Mouse (Mus musculus) MEL (cell line): Measurements from ENCODE around the gene Ndufa13. TPM values are rescaled to one million over a fixed set of nuclear protein-coding genes. Genes with fewer than 3 reads are reported as not detected.

Experiments
- DNase-seq: peaks from one replicate; pipeline ENCODE4 v3.0.0; 2011; ENCODE audit warnings: low read depth, low spot score
- H3K27ac ChIP-seq: 2 replicates; pipeline ENCODE4 v1.5.1; 2012; ENCODE audit warnings: low read depth, mild to moderate bottlenecking, control low read depth, low read length, moderate library complexity; ENCODE audit not compliant: control insufficient read depth
- H3K27me3 ChIP-seq, 2 experiments: fragments of 150-350 bp in 1 of 2; sonication (generic) in 1 of 2; 2 replicates each; pipeline ENCODE4 v1.6.1; 2012; ENCODE audit warnings: low read length in 2 of 2, mild to moderate bottlenecking in 2 of 2, improper control_type of control experiment in 1 of 2, moderate library complexity in 1 of 2; ENCODE audit not compliant: insufficient read depth in 2 of 2, control insufficient read depth in 1 of 2
- H3K36me3 ChIP-seq, 2 experiments: 2 replicates each; pipeline ENCODE4 v1.6.1; 2012 to 2014; ENCODE audit warnings: low read length in 2 of 2, improper control_type of control experiment in 1 of 2, inconsistent platforms in 1 of 2, mild to moderate bottlenecking in 1 of 2; ENCODE audit not compliant: insufficient read depth in 2 of 2, control insufficient read depth in 1 of 2
- H3K4me1 ChIP-seq, 2 experiments: fragments of 150-350 bp in 1 of 2; sonication (generic) in 1 of 2; 2 replicates each; pipeline ENCODE4 v1.6.1; 2012; ENCODE audit warnings: low read length in 2 of 2, improper control_type of control experiment in 1 of 2, mild to moderate bottlenecking in 1 of 2; ENCODE audit not compliant: insufficient read depth in 2 of 2, control insufficient read depth in 1 of 2
- H3K4me3 ChIP-seq, 2 experiments: fragments of 150-350 bp in 1 of 2; sonication (generic) in 1 of 2; 2 replicates each; pipeline ENCODE4 v1.5.1; 2012; ENCODE audit warnings: low read depth in 2 of 2, low read length in 2 of 2, mild to moderate bottlenecking in 2 of 2, moderate library complexity in 2 of 2, control low read depth in 1 of 2, improper control_type of control experiment in 1 of 2; ENCODE audit not compliant: control insufficient read depth in 1 of 2, insufficient read depth in 1 of 2
- H3K79me2 ChIP-seq: 2 replicates; pipeline ENCODE4 v1.6.1; 2012; ENCODE audit warnings: mild to moderate bottlenecking, low read length, moderate library complexity; ENCODE audit not compliant: control insufficient read depth, poor library complexity, insufficient read depth
- H3K9ac ChIP-seq: 2 replicates; pipeline ENCODE4 v1.6.1; 2012; ENCODE audit warnings: low read depth, mild to moderate bottlenecking, control low read depth, low read length, moderate library complexity; ENCODE audit not compliant: control insufficient read depth, poor library complexity, severe bottlenecking
- H3K9me3 ChIP-seq: fragments of 150-350 bp; sonication (generic); replicated peaks from 2 replicates; pipeline ENCODE4 v1.6.1; 2012; ENCODE audit warnings: mild to moderate bottlenecking, low read length, improper control_type of control experiment, moderate library complexity; ENCODE audit not compliant: insufficient read depth
- CHD1 ChIP-seq: IDR thresholded peaks from 2 replicates; pipeline ENCODE4 v1.6.1; 2012; ENCODE audit warnings: low read depth, mild to moderate bottlenecking, inconsistent platforms, low read length, improper control_type of control experiment
- E2F4 ChIP-seq: IDR thresholded peaks from 2 replicates; pipeline ENCODE4 v1.6.1; 2011; ENCODE audit warnings: low read depth, low read length, improper control_type of control experiment, borderline replicate concordance
- ELF1 ChIP-seq: IDR thresholded peaks from 2 replicates; pipeline ENCODE4 v1.6.1; 2014; ENCODE audit warnings: low read depth, mild to moderate bottlenecking, inconsistent platforms, low read length, improper control_type of control experiment, moderate library complexity
- ETS1 ChIP-seq: IDR thresholded peaks from 2 replicates; pipeline ENCODE4 v1.6.1; 2012; ENCODE audit warnings: low read depth, mild to moderate bottlenecking, inconsistent platforms, low read length, improper control_type of control experiment, moderate library complexity
- KAT2A ChIP-seq: conservative IDR thresholded peaks from 2 replicates; pipeline ENCODE4 v1.6.1; 2012; ENCODE audit warnings: low read depth, low read length, improper control_type of control experiment, inconsistent platforms
- MAZ ChIP-seq: IDR thresholded peaks from 2 replicates; pipeline ENCODE4 v1.6.1; 2012; ENCODE audit warnings: low read depth, mild to moderate bottlenecking, inconsistent platforms, low read length, improper control_type of control experiment
- MEF2A ChIP-seq: IDR thresholded peaks from 2 replicates; pipeline ENCODE4 v1.6.1; 2014; ENCODE audit warnings: low read depth, mild to moderate bottlenecking, inconsistent platforms, low read length, improper control_type of control experiment; ENCODE audit not compliant: poor library complexity, insufficient replicate concordance, severe bottlenecking; ENCODE audit errors: extremely low read depth
- NELFE ChIP-seq: IDR thresholded peaks from 2 replicates; pipeline ENCODE4 v1.6.1; 2011; ENCODE audit warnings: low read depth, low read length, improper control_type of control experiment
- NRF1 ChIP-seq: IDR thresholded peaks from 2 replicates; pipeline ENCODE4 v1.6.1; 2014; ENCODE audit warnings: low read depth, mild to moderate bottlenecking, inconsistent platforms, low read length, improper control_type of control experiment, moderate library complexity; ENCODE audit not compliant: poor library complexity, insufficient read depth, severe bottlenecking
- RCOR1 ChIP-seq: IDR thresholded peaks from 2 replicates; pipeline ENCODE4 v1.6.1; 2012; ENCODE audit warnings: low read depth, mild to moderate bottlenecking, inconsistent platforms, low read length, improper control_type of control experiment
- SIN3A ChIP-seq: IDR thresholded peaks from 2 replicates; pipeline ENCODE4 v1.6.1; 2012; ENCODE audit warnings: low read length, improper control_type of control experiment, inconsistent platforms
- SMC3 ChIP-seq: IDR thresholded peaks from 2 replicates; pipeline ENCODE4 v1.6.1; 2011; ENCODE audit warnings: low read depth, low read length, improper control_type of control experiment
- TAL1 ChIP-seq: IDR thresholded peaks from 2 replicates; pipeline ENCODE4 v1.6.1; 2012; ENCODE audit warnings: mild to moderate bottlenecking, inconsistent platforms, low read length, moderate library complexity, mixed read lengths
- TBP ChIP-seq: IDR thresholded peaks from 2 replicates; pipeline ENCODE4 v1.8.0; 2011; ENCODE audit warnings: low read depth, low read length, improper control_type of control experiment
- TCF12 ChIP-seq: IDR thresholded peaks from 2 replicates; pipeline ENCODE4 v1.6.1; 2014; ENCODE audit warnings: low read depth, mild to moderate bottlenecking, inconsistent platforms, low read length, improper control_type of control experiment, moderate library complexity
- USF1 ChIP-seq: IDR thresholded peaks from 2 replicates; pipeline ENCODE4 v1.6.1; 2014; ENCODE audit warnings: low read depth, mild to moderate bottlenecking, inconsistent platforms, low read length, improper control_type of control experiment, moderate library complexity
- ZC3H11A ChIP-seq: IDR thresholded peaks from 2 replicates; pipeline ENCODE4 v1.6.1; 2012; ENCODE audit warnings: low read depth, mild to moderate bottlenecking, inconsistent platforms, low read length, improper control_type of control experiment
- ZMIZ1 ChIP-seq: IDR thresholded peaks from 2 replicates; pipeline ENCODE4 v1.6.1; 2012; ENCODE audit warnings: low read depth, mild to moderate bottlenecking, inconsistent platforms, low read length, improper control_type of control experiment, moderate library complexity
- ZNF384 ChIP-seq: IDR thresholded peaks from 2 replicates; pipeline ENCODE4 v1.6.1; 2012; ENCODE audit warnings: low read depth, mild to moderate bottlenecking, inconsistent platforms, low read length, improper control_type of control experiment
- polyA plus RNA-seq, 2 experiments: library from polyadenylated mRNA; stranded (reverse) in 1 of 2; unstranded in 1 of 2; fragments of >175 nt in 1 of 2; fragments of >200 nt in 1 of 2; gene quantifications; 2 replicates each; pipeline versions ENCODE4 v1.2.1 to v1.2.4; 2012; ENCODE audit warnings: low replicate concordance in 2 of 2, low read depth in 1 of 2; ENCODE audit not compliant: insufficient read length in 2 of 2, insufficient read depth in 1 of 2, missing spikeins in 1 of 2
- total RNA-seq: library from RNA; depleted of rRNA; stranded (reverse); fragments of 300-350 nt; gene quantifications from 2 replicates; pipeline ENCODE4 v1.2.3, GENCODE M21; 2012

Ndufa13 gene
- total and polyA plus RNA-seq, 3 experiments: 97.7 to 114 TPM; not detected in 1

DNA sequence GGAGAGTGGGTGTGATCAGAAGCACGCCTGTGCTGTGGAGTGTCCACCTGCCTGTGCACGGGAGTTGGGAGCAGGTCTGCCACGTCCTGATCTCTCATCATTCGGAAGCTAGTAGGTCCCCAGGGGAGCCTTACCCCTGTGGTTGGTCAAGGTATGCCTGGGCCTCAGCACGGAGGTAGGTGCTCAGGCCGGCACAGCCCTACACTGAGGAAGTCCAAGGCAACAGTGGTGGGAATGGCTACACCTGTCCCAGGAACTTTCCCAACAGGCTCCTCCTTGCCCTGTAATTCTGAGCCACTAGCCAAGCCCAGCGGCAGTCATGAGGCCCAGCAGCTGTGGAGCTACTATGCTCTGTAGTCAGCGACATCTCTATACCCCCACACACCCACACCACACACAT lies 22.7 kb downstream of the Ndufa13 start:
- H3K36me3 ChIP-seq: no peaks in the 10 kb centered on the region
- H3K9me3 ChIP-seq: no peaks in the 10 kb centered on the region
- no peaks in the 10 kb centered on the region for H3K27me3 ChIP-seq
- H3K79me2 ChIP-seq: no peaks in the 10 kb centered on the region
- H3K9ac ChIP-seq: no peak overlapping the region
- H3K4me1 ChIP-seq: no peaks in the 10 kb centered on the region
- H3K4me3 ChIP-seq: no peak overlapping the region
- H3K27ac ChIP-seq: no peak overlapping the region
- TF ChIP-seq KAT2A: no peak
- TF ChIP-seq MEF2A: no peak
- no peak for TF ChIP-seq ELF1
- TF ChIP-seq ETS1: no peak
- no peak for TF ChIP-seq ZC3H11A
- no peak for TF ChIP-seq SIN3A
- TF ChIP-seq TBP: no peak
- no peak for TF ChIP-seq TAL1
- TF ChIP-seq NRF1: no peak
- TF ChIP-seq ZMIZ1: no peak
- TF ChIP-seq SMC3: no peak
- no peak for TF ChIP-seq ZNF384
- TF ChIP-seq MAZ: no peak
- no peak for TF ChIP-seq RCOR1
- TF ChIP-seq USF1: no peak
- no peak for TF ChIP-seq E2F4
- no peak for DNase-seq

DNA sequence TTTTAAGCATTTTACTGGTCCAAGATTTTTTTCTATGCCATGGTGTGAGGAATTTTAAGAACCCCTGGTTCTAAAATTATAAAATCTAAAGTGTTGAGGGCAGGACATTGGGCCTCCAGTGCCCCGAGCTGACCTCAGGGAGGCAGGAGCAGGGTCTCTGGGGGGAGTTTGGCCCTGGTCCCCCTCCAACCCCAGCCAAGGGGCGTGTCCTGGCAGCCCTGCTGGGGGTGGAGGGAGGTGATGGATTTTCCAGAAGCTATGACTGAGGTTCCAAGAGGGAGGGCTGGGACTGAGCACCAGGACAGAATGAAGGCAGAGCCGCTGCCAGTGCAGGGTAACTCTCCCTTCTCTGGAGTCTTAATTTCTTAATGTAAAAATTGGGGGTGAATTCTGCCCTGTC lies 24.4 kb downstream of the Ndufa13 start:
- Histone ChIP-seq H3K27me3 (no peaks in the 10 kb centered on the region), H3K4me3 (no peak overlapping the region)

More for the DNA sequence above, 24.4 kb downstream of the Ndufa13 start:
- no peak overlapping the region for H3K9ac ChIP-seq
- no peak for DNase-seq
- no peaks in the 10 kb centered on the region for H3K4me1 ChIP-seq
- no peak overlapping the region for H3K27ac ChIP-seq
- no peaks in the 10 kb centered on the region for H3K9me3 ChIP-seq
- no peaks in the 10 kb centered on the region for H3K36me3 ChIP-seq
- no peaks in the 10 kb centered on the region for H3K79me2 ChIP-seq
- TF ChIP-seq NELFE: no peak
- TF ChIP-seq CHD1: no peak
- no peak for TF ChIP-seq ETS1
- no peak for TF ChIP-seq MAZ
- no peak for TF ChIP-seq ZC3H11A
- no peak for TF ChIP-seq TCF12
